Mouse (Mus musculus) cerebellum, adult 8-10 months (tissue): ENCODE data around the gene Itpa.

Experiments used
- DNase-seq: peaks from one replicate; pipeline ENCODE4 v3.0.0; 2022

The Itpa gene

GRCm38 (mm10) chr2:130730746-130731145 is 63.3 kb downstream of the Itpa start:
- no peak for DNase-seq
